Mouse (Mus musculus) frontal cortex, adult 2 months (tissue): ENCODE results near the gene Akap13. TPM values are rescaled to one million over a fixed set of nuclear protein-coding genes. Genes with fewer than 3 reads are reported as not detected.

Source experiments
- polyA plus RNA-seq: library from polyadenylated mRNA; depleted of rRNA; stranded (reverse); fragments of >200 nt; gene quantifications from 2 replicates; pipeline ENCODE4 v1.2.3, GENCODE M21; 2012; rRNA removed

Gene Akap13
- polyA plus RNA-seq, 1 experiment = 23.3 TPM

Other genes starting within 250 kb of the Akap13 start
- gene Sv2b, start 146.3 kb upstream of the Akap13 start, polyA plus RNA-seq = 110 and 139 TPM in 2 replicates